Mouse (Mus musculus): ENCODE measurements at regions not wholly inside any gene's neighbourhood (a gene's known extent, or its start where the extent isn't known, plus 50 kb on each side); places are given as distances from the start of the nearest gene placed in this dataset.

GRCm38 (mm10) chr15:6934564-6934980 is 59.8 kb upstream of the Osmr start:
- WGBS, result 23% methylated on average over 4 of the region's 4 CpGs
- DNase-seq (ENCODE audit: low read depth, low spot score), result no peak

- 54% methylated on average over 4 of the region's 4 CpGs for WGBS
- DNase-seq (ENCODE audit: low read depth, low spot score), result no peak
Measured at GRCm38 (mm10) chr15:6941491-6941890, 66.7 kb upstream of the Osmr start.

- WGBS, result 64% methylated on average over 5 of the region's 5 CpGs
- DNase-seq (ENCODE audit: low read depth, low spot score), result no peak
Measured at GRCm38 (mm10) chr15:6949236-6949635, 74.5 kb upstream of the Osmr start.

- no peak for DNase-seq (ENCODE audit: low read depth, low spot score)
- 88% methylated on average over 1 of the region's 1 CpGs for WGBS
Measured at GRCm38 (mm10) chr15:6949686-6950085, 74.9 kb upstream of the Osmr start.

GRCm38 (mm10) chr15:6950503-6950902 is 75.7 kb upstream of the Osmr start:
- no peak for DNase-seq (ENCODE audit: low read depth, low spot score)
- WGBS, result 87% methylated on average over 8 of the region's 8 CpGs

- no peak for DNase-seq (ENCODE audit: low read depth, low spot score)
- WGBS, result 59% methylated on average over 7 of the region's 7 CpGs
Measured at GRCm38 (mm10) chr15:6953556-6953955, 78.8 kb upstream of the Osmr start.

- DNase-seq (ENCODE audit: low read depth, low spot score), result no peak
- 57% methylated on average over 9 of the region's 9 CpGs for WGBS
Measured at GRCm38 (mm10) chr15:6953970-6954791, 79.4 kb upstream of the Osmr start.

GRCm38 (mm10) chr15:6959911-6960310 is 85.1 kb upstream of the Osmr start:
- 89% methylated on average over 8 of the region's 8 CpGs for WGBS
- no peak for DNase-seq (ENCODE audit: low read depth, low spot score)

GRCm38 (mm10) chr15:6960753-6961746 is 86.3 kb upstream of the Osmr start:
- DNase-seq (ENCODE audit: low read depth, low spot score), result no peak
- 62% methylated on average over 11 of the region's 11 CpGs for WGBS

- no peak for DNase-seq (ENCODE audit: low read depth, low spot score)
- WGBS, result 68% methylated on average over 4 of the region's 4 CpGs
Measured at GRCm38 (mm10) chr15:6964635-6965034, 89.9 kb upstream of the Osmr start.

- no peak for DNase-seq (ENCODE audit: low read depth, low spot score)
- WGBS, result 28% methylated on average over 4 of the region's 4 CpGs
Measured at GRCm38 (mm10) chr15:6965446-6965845, 90.7 kb upstream of the Osmr start.

- DNase-seq (ENCODE audit: low read depth, low spot score), result no peak
- 60% methylated on average over 4 of the region's 4 CpGs for WGBS
Measured at GRCm38 (mm10) chr15:6974410-6974809, 99.6 kb upstream of the Osmr start.

GRCm38 (mm10) chr15:6981430-6981829 is 106.7 kb upstream of the Osmr start:
- no peak for DNase-seq (ENCODE audit: low read depth, low spot score)
- 83% methylated on average over 9 of the region's 9 CpGs for WGBS

- no peak for DNase-seq (ENCODE audit: low read depth, low spot score)
- 79% methylated on average over 3 of the region's 3 CpGs for WGBS
Measured at GRCm38 (mm10) chr15:6983320-6983719, 107.1 kb upstream of the Lifr start.

- WGBS, result 78% methylated on average over 3 of the region's 3 CpGs
- DNase-seq (ENCODE audit: low read depth, low spot score), result no peak
Measured at GRCm38 (mm10) chr15:6988187-6988586, 102.2 kb upstream of the Lifr start.

GRCm38 (mm10) chr15:6989094-6989493 is 101.3 kb upstream of the Lifr start:
- WGBS, result 79% methylated on average over 6 of the region's 6 CpGs
- no peak for DNase-seq (ENCODE audit: low read depth, low spot score)

GRCm38 (mm10) chr15:6993226-6993625 is 97.2 kb upstream of the Lifr start:
- 83% methylated on average over 9 of the region's 9 CpGs for WGBS
- no peak for DNase-seq (ENCODE audit: low read depth, low spot score)

GRCm38 (mm10) chr15:6995246-6995645 is 95.2 kb upstream of the Lifr start:
- WGBS, result 50% methylated on average over 3 of the region's 3 CpGs
- no peak for DNase-seq (ENCODE audit: low read depth, low spot score)

- 78% methylated on average over 5 of the region's 5 CpGs for WGBS
- no peak for DNase-seq (ENCODE audit: low read depth, low spot score)
Measured at GRCm38 (mm10) chr15:6997871-6998270, 92.5 kb upstream of the Lifr start.

- DNase-seq (ENCODE audit: low read depth, low spot score), result no peak
- WGBS, result 77% methylated on average over 5 of the region's 5 CpGs
Measured at GRCm38 (mm10) chr15:6998576-6999070, 91.8 kb upstream of the Lifr start.

Data from large intestine, adult 2 months (tissue).